Mouse (Mus musculus): ENCODE measurements around the gene Clrn3.

GRCm38 (mm10) chr7:135524424-135524967, 4.0 kb downstream of the Clrn3 start:
- TF ChIP-seq CTCF (IDR thresholded peaks at IDR 0.05; ENCODE audit: borderline replicate concordance, insufficient read depth, low read depth, low read length), result no peak
- no peak for TF ChIP-seq POLR2A (IDR thresholded peaks at IDR 0.05; ENCODE audit: borderline replicate concordance, insufficient read depth, low read length)

Measured in cerebellum, adult 2 months (tissue).